Mouse (Mus musculus): ENCODE measurements at regions not wholly inside any gene's neighbourhood (a gene's known extent, or its start where the extent isn't known, plus 50 kb on each side); places are given as distances from the start of the nearest gene placed in this dataset.
"Not testable (repeated sequence)": the region's sequence is repeated elsewhere in the genome, so short reads cannot be mapped to it uniquely, and the experiment has no call there.

DNA sequence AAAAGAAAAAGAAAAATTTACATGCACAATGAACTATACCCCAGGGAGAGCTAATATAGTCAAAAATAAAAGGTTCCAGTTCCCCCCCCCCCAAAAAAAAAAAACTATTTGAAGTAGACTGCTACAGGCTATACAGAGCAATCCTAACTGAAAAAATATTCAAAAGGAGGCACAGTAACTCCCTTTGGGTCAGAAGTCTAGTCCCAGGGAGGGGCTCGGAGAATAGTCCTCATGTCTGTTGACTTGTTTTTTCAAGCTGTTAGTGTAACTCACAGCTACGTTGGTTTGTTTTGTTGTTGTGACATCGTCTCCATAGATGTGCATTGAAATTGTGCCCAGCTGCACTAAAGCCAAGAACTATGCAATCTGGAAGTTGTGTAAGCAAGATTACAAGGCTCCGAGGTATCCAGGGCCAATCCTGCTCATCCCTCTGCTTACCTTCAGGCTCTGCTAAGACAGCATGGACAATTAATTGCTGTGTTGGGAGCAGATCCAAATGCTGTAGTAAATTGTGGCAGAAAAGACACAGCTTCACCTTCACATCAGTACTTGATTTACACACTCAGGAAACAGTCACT lies 137.2 kb upstream of the Pnpt1 start:
- peak; percentile 11 for DNase-seq (ENCODE audit: low spot score)

DNA sequence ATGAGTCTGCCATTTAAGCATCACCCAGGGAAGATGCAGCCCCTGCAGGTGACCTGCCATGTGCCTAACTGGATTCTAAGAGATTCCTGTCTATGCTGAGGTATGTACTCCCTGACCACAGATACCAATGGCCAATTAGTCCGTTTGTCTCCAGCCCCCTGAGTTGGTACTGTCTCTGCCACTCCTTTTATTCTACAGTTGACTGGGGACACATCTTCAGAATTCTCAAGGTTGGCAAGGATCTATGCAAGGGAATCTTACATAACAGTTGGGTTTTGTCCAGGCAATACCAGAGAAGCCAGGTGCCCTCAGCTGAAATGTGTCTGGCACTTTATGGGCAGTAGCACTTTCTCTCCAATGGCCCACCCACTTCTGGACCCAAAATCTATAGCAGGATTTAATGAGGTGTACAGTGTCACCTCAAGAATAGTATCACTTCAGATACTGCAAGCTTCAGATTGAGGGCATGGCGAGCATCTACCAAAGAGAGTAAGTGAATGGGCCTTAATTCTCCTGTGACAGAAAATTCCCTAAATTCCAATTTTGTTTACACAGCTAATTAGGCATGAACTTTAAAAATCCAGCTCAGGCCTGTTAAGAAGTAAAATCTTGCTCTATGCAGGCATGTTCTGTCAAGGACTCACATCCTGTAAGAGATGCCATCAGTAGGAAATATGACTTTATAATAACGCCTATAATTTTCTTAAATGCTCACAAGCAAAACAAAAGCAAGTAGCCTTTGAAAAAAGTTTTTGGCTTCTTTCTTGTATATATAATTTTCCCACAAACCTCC lies 132.0 kb upstream of the Pnpt1 start:
- no peak for DNase-seq (ENCODE audit: low spot score)

DNA sequence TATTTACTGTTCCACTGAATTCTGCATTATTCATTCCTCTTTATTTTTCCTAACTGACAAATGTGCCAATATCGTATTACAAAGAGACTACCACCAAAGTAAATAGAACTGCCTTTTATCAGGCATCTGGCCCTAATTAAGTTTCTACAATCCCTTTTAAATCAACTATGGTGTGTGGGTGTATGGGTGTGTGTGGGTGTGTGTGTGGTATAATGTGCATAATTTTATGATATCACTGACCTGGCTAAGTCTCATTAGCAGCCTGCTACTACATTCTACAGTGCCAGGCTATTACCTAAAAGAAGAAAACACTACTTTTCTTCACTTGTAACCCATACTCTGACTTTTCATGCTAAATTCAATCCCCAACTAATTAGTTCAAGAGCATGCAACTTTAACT lies 131.3 kb upstream of the Pnpt1 start:
- no peak for DNase-seq (ENCODE audit: low spot score)

- no peak for DNase-seq (ENCODE audit: low spot score)
Observed at GRCm38 (mm10) chr11:28999620-29000019, 130.9 kb upstream of the Pnpt1 start.

DNA sequence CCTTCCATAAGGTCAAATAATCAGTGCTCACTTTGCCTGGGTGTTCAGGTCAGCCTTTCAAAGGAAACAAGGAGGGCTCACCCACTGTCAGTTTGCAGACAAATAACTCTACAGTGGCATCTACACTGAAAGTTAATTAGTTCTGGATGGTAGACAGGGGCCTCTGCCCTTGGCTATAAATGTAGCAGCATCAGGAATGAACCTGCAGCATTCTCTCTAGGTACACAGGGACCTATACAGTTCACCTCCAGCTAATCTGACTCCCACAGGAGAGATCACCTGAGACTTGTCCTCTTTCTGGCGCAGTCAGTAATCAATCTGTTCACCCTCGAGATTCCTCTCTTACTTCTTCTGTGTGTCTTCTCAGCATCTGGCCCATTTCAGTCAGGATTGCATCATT lies 130.3 kb upstream of the Pnpt1 start:
- no peak for DNase-seq (ENCODE audit: low spot score)

DNA sequence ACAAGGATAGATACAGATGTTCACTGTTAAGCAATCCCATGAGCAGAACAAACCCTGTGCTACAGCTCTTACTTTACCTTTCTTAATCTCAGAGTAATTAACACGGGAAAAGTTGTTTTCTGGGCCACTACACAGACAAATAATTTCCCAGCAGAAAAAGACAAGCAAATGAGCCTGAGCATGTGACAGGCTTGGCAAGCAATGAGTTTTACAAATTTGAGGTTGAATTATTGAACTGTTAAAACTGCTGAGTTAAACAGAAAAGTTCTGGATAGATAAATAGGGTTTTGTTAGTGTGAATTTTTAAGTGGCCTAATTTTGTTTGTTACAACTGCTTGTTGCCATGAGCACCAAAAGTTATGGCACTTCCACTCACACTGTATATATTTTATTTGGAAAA lies 113.1 kb upstream of the Pnpt1 start:
- DNase-seq (ENCODE audit: low spot score): no peak

- no peak for DNase-seq (ENCODE audit: low spot score)
Observed at GRCm38 (mm10) chr11:29040817-29041216, 89.7 kb upstream of the Pnpt1 start.

GRCm38 (mm10) chr11:29047985-29048610 lies 82.4 kb upstream of the Pnpt1 start:
- not testable (repeated sequence) for DNase-seq (ENCODE audit: low spot score)

DNA sequence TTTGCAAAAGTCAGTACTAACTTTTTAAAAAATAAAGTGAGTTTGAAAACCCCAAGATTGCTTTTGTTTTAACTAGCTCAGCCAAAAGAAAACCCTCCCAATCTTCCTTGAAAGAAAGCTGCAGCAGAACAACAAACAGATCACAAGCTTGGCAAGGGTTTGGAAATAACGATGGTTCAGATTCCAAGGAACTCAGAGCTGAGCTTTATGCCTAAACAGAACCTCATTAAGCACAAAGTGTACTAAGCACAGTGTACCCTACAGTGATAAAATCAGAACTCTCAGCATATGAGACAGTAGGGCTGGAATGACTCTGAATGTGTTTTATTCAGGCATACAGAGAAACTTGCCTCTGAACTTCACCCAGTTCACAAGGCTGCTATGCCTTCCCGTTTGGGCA lies 77.9 kb upstream of the Pnpt1 start:
- DNase-seq (ENCODE audit: low spot score): no peak

- DNase-seq (ENCODE audit: low spot score): not testable (repeated sequence)
Observed at GRCm38 (mm10) chr11:29069586-29069985, 61.0 kb upstream of the Pnpt1 start.

- DNase-seq (ENCODE audit: low spot score): no peak
Observed at GRCm38 (mm10) chr11:29072231-29072630, 58.3 kb upstream of the Pnpt1 start.
